Mouse (Mus musculus): Measurements from ENCODE around the gene B3gnt3. TPM values are rescaled to one million over a fixed set of nuclear protein-coding genes. Genes with fewer than 3 reads are reported as not detected.
"Not testable (repeated sequence)": the region's sequence is repeated elsewhere in the genome, so short reads cannot be mapped to it uniquely, and the experiment has no call there.

B3gnt3 gene
- total and polyA plus RNA-seq, 3 experiments, result 0.19 to 0.84 TPM; not detected in 1

- no peak overlapping the region for H3K4me3 ChIP-seq (ENCODE audit: control insufficient read depth in 1 of 2, insufficient read depth in 1 of 2, low read depth in 2 of 2, low read length in 2 of 2)
- no peaks in the 10 kb centered on the region for H3K36me3 ChIP-seq (ENCODE audit: control insufficient read depth in 1 of 2, insufficient read depth in 2 of 2, low read length in 2 of 2)
- no peak overlapping the region for H3K27ac ChIP-seq (ENCODE audit: control insufficient read depth, low read depth, low read length)
- TF ChIP-seq MYB (IDR thresholded peaks at IDR 0.05; ENCODE audit: low read depth, low read length) (no peak), GABPA (IDR thresholded peaks at IDR 0.05; ENCODE audit: low read depth, low read length) (no peak), NELFE (IDR thresholded peaks at IDR 0.05; ENCODE audit: low read depth, low read length) (no peak), CHD1 (IDR thresholded peaks at IDR 0.05; ENCODE audit: low read depth, low read length) (no peak), MYC (IDR thresholded peaks at IDR 0.05; ENCODE audit: low read depth, low read length) (no peak), BHLHE40 (IDR thresholded peaks at IDR 0.05; ENCODE audit: borderline replicate concordance, low read depth, low read length) (no peak), CHD2 (IDR thresholded peaks at IDR 0.05; ENCODE audit: low read length) (no peak), NRF1 (IDR thresholded peaks at IDR 0.05; ENCODE audit: insufficient read depth, low read depth, low read length, poor library complexity, severe bottlenecking) (no peak), E2F4 (IDR thresholded peaks at IDR 0.05; ENCODE audit: borderline replicate concordance, low read depth, low read length) (no peak), RCOR1 (IDR thresholded peaks at IDR 0.05; ENCODE audit: low read depth, low read length) (no peak), HCFC1 (IDR thresholded peaks at IDR 0.05; ENCODE audit: low read depth, low read length) (no peak), USF2 (IDR thresholded peaks at IDR 0.05; ENCODE audit: borderline replicate concordance in 1 of 2, insufficient read depth in 1 of 2, low read depth in 1 of 2, low read length in 2 of 2) (no peak), USF1 (IDR thresholded peaks at IDR 0.05; ENCODE audit: low read depth, low read length) (no peak), MEF2A (IDR thresholded peaks at IDR 0.05; ENCODE audit: extremely low read depth, insufficient replicate concordance, low read depth, low read length, poor library complexity, severe bottlenecking) (no peak), POLR2A (IDR thresholded peaks at IDR 0.05; ENCODE audit: control insufficient read depth in 1 of 2, insufficient read depth in 1 of 2, low read depth in 1 of 2, low read length in 2 of 2, poor library complexity in 1 of 2) (no peak), POLR2AphosphoS5 (IDR thresholded peaks at IDR 0.05; ENCODE audit: borderline replicate concordance, low read depth, low read length) (no peak), CTCF (IDR thresholded peaks at IDR 0.05 in 2 of 3, conservative IDR thresholded peaks at IDR 0.05 in 1 of 3; ENCODE audit: control insufficient read depth in 1 of 3, insufficient read depth in 1 of 3, low read depth in 2 of 3, low read length in 3 of 3, poor library complexity in 1 of 3, severe bottlenecking in 1 of 3) (no peak), UBTF (IDR thresholded peaks at IDR 0.05; ENCODE audit: borderline replicate concordance, insufficient read depth, low read depth, low read length) (no peak), ETS1 (IDR thresholded peaks at IDR 0.05; ENCODE audit: low read depth, low read length) (no peak)
- no peak overlapping the region for H3K9ac ChIP-seq (ENCODE audit: control insufficient read depth, low read depth, low read length, poor library complexity, severe bottlenecking)
- no peaks in the 10 kb centered on the region for H3K4me1 ChIP-seq (ENCODE audit: control insufficient read depth in 1 of 2, insufficient read depth in 2 of 2, low read length in 2 of 2)
- no peak for DNase-seq (ENCODE audit: low read depth, low spot score)
- H3K79me2 ChIP-seq (ENCODE audit: control insufficient read depth, insufficient read depth, low read length, poor library complexity), result no peaks in the 10 kb centered on the region
- no peaks in the 10 kb centered on the region for H3K9me3 ChIP-seq (replicated peaks; ENCODE audit: insufficient read depth, low read length)
- no peaks in the 10 kb centered on the region for H3K27me3 ChIP-seq (ENCODE audit: control insufficient read depth in 1 of 2, insufficient read depth in 2 of 2, low read length in 2 of 2)
Measured at GRCm38 (mm10) chr8:71741226-71741625, 39.6 kb upstream of the B3gnt3 start.

- not testable (repeated sequence) for H3K79me2 ChIP-seq (ENCODE audit: control insufficient read depth, insufficient read depth, low read length, poor library complexity); H3K4me1 ChIP-seq (ENCODE audit: control insufficient read depth in 1 of 2, insufficient read depth in 2 of 2, low read length in 2 of 2); H3K9ac ChIP-seq (ENCODE audit: control insufficient read depth, low read depth, low read length, poor library complexity, severe bottlenecking); H3K27ac ChIP-seq (ENCODE audit: control insufficient read depth, low read depth, low read length); DNase-seq (ENCODE audit: low read depth, low spot score); H3K9me3 ChIP-seq (replicated peaks; ENCODE audit: insufficient read depth, low read length); H3K36me3 ChIP-seq (ENCODE audit: control insufficient read depth in 1 of 2, insufficient read depth in 2 of 2, low read length in 2 of 2); H3K4me3 ChIP-seq (ENCODE audit: control insufficient read depth in 1 of 2, insufficient read depth in 1 of 2, low read depth in 2 of 2, low read length in 2 of 2); H3K27me3 ChIP-seq (ENCODE audit: control insufficient read depth in 1 of 2, insufficient read depth in 2 of 2, low read length in 2 of 2)
Measured at GRCm38 (mm10) chr8:71738316-71738715, 36.7 kb upstream of the B3gnt3 start.
